Mouse (Mus musculus) C2C12 (cell line): ENCODE data around the gene Kdm8. TPM values are rescaled to one million over a fixed set of nuclear protein-coding genes. Genes with fewer than 3 reads are reported as not detected.

Source experiments
- H3K27me3 ChIP-seq: one replicate; pipeline ENCODE4 v1.6.1; 2011; ENCODE audit not compliant: control insufficient read depth, insufficient read depth, insufficient read length
- H3K36me3 ChIP-seq: one replicate; pipeline ENCODE4 v1.6.1; 2011; ENCODE audit not compliant: control insufficient read depth, insufficient read depth
- H3K4me3 ChIP-seq: one replicate; pipeline ENCODE4 v1.5.1; 2011; ENCODE audit warnings: mild to moderate bottlenecking, control low read depth; ENCODE audit not compliant: poor library complexity, insufficient read depth, severe bottlenecking
- H3K79me2 ChIP-seq: one replicate; pipeline ENCODE4 v1.6.1; 2011; ENCODE audit not compliant: control insufficient read depth, insufficient read depth
- H3K79me3 ChIP-seq: one replicate; pipeline ENCODE4 v1.6.1; 2011; ENCODE audit warnings: low read depth, control low read depth
- H3ac ChIP-seq: one replicate; pipeline ENCODE3; 2011; ENCODE audit warnings: low read depth; ENCODE audit not compliant: control insufficient read depth, insufficient read length
- CEBPB ChIP-seq: IDR thresholded peaks from one replicate; pipeline ENCODE4 v1.6.1; 2011; ENCODE audit warnings: low read depth, mild to moderate bottlenecking, control low read depth, moderate library complexity
- CTCF ChIP-seq: IDR thresholded peaks from one replicate; pipeline ENCODE4 v1.5.1; 2011; ENCODE audit not compliant: control insufficient read depth, insufficient read depth, insufficient read length
- FOSL1 ChIP-seq: IDR thresholded peaks from one replicate; pipeline ENCODE4 v1.8.0; 2011; ENCODE audit warnings: mild to moderate bottlenecking, low read length; ENCODE audit not compliant: poor library complexity, insufficient read depth, severe bottlenecking
- MAX ChIP-seq: IDR thresholded peaks from one replicate; pipeline ENCODE4 v1.6.1; 2011; ENCODE audit warnings: mild to moderate bottlenecking, control low read depth
- MYOD1 ChIP-seq: IDR thresholded peaks from one replicate; pipeline ENCODE4 v1.6.1; 2011; ENCODE audit warnings: low read depth; ENCODE audit not compliant: control insufficient read depth, insufficient read length
- MYOG ChIP-seq: IDR thresholded peaks from one replicate; pipeline ENCODE4 v1.6.1; 2011; ENCODE audit not compliant: control insufficient read depth, insufficient read length; ENCODE audit errors: extremely low read depth
- USF1 ChIP-seq: IDR thresholded peaks from one replicate; pipeline ENCODE4 v1.6.1; 2011; ENCODE audit warnings: low read depth, mild to moderate bottlenecking, control low read depth, moderate library complexity
- polyA plus RNA-seq: library from polyadenylated mRNA; unstranded; fragments of >200 nt; fragmentation: generic; extraction: Trizol; gene quantifications from one replicate; pipeline ENCODE4 v1.2.1, GENCODE M21; 2012; ENCODE audit warnings: missing spikeins

Gene Kdm8
- polyA plus RNA-seq, 1 experiment = 10.3 TPM

DNA sequence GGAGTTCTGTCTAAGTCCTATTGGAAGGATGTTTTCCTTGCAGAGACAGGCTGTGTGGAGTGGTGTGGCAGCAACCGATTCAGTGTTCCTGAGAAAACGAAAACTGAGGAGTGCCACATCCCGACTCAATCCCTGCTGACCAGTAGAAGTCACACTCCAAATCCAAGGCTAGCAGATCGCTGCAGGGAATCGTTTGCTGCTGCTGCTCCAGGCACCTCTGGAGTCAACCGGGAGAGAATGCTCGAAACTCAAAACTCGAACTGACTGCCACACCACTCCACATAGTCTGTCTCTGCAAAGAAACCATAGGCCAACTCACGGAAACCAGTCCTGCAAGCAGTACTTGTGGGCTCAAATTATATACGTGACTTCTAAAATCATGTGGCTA, 406 bp upstream of the Kdm8 start:
- H3K36me3 ChIP-seq = no peaks in the 10 kb centered on the region
- H3K79me2 ChIP-seq = peaks cover 30% of the 10 kb centered on the region
- peak overlapping the region; percentile 41 for H3K4me3 ChIP-seq
- no peak for TF ChIP-seq MYOD1
- no peak for TF ChIP-seq CTCF
- no peak for TF ChIP-seq MAX
- no peak for TF ChIP-seq USF1
- TF ChIP-seq FOSL1 = no peak
- TF ChIP-seq CEBPB = no peak
- H3K79me3 ChIP-seq = peaks cover 5% of the 10 kb centered on the region
- H3K27me3 ChIP-seq = no peaks in the 10 kb centered on the region
- peak overlapping the region; percentile 84 for H3ac ChIP-seq

DNA sequence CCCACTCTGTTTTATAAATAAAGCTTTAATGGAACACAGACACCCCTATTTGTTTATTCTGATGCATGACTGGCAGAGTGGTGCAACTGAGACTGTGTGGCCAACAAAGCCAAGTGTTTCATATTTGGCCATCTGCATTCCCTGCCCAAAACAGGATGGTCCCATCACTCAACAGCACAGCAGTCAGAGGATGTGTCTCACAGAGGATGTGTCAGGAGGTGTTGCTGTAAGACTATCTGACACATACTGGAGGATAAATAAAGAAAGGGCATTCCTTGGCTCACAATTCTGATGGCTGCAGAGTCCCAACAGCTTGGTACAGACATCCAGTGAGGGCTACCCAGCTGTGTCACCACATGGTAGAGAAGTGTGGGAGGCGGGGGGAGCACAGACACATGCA, 6.2 kb downstream of the Kdm8 start:
- Histone ChIP-seq H3ac (no peak overlapping the region), H3K4me3 (no peak overlapping the region), H3K27me3 (no peaks in the 10 kb centered on the region), H3K79me2 (peaks cover 15% of the 10 kb centered on the region), H3K36me3 (peaks cover 3% of the 10 kb centered on the region), H3K79me3 (peaks cover 2% of the 10 kb centered on the region)
- no peak for TF ChIP-seq MYOD1
- TF ChIP-seq FOSL1 = no peak
- TF ChIP-seq MAX = no peak
- TF ChIP-seq CEBPB = no peak
- no peak for TF ChIP-seq USF1
- TF ChIP-seq MYOG = no peak
- no peak for TF ChIP-seq CTCF

DNA sequence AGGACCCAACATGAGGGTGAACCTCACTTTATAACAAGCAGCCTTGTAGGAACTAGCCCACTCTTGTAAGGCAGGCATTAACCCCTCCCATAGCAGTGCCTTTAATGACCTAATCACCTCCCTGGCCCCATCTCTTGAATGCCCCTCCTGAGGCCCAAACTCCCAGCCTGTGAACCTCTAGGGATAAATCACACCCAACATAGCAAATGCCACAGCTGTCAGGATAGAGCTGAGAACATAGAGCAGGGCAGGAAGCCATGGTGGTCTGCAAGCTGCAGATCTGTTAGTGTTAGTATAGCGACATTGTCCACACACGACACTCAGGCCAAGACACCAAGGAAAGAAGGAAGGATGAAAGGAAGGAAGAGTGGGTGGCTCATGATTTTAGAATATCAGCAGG, 6.6 kb downstream of the Kdm8 start:
- peaks cover 3% of the 10 kb centered on the region for H3K36me3 ChIP-seq
- TF ChIP-seq FOSL1 (no peak), CEBPB (no peak), MAX (no peak), CTCF (no peak), MYOG (no peak), USF1 (no peak), MYOD1 (no peak)

DNA sequence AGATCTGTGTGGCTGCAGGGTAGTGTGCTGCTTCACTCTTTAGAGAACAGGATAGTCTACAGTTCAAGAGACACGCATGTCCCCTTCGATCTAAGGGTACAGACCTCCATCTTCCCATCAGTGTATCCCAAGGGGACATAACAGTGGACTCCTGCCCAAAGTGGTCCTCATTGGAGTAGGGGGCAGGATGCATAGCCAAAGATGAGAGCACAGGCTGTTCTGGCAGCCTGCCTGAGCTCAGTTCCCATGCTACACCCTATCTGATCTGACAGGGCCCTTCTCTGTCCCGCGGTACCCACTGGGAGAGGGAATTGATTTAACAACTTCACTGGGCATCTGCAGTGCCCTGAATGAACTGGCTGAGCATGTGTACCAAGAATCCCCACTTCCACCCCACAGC, 9.2 kb downstream of the Kdm8 start:
- H3K4me3 ChIP-seq = no peak overlapping the region
- no peaks in the 10 kb centered on the region for H3K27me3 ChIP-seq
- TF ChIP-seq MAX (no peak), MYOG (no peak), FOSL1 (no peak)
- no peak overlapping the region for H3ac ChIP-seq
- no peaks in the 10 kb centered on the region for H3K79me3 ChIP-seq
- H3K36me3 ChIP-seq = peaks cover 3% of the 10 kb centered on the region
- H3K79me2 ChIP-seq = no peaks in the 10 kb centered on the region

More for the DNA sequence above, 6.6 kb downstream of the Kdm8 start:
- Histone ChIP-seq H3K79me3 (peaks cover 2% of the 10 kb centered on the region), H3K27me3 (no peaks in the 10 kb centered on the region), H3ac (no peak overlapping the region), H3K4me3 (no peak overlapping the region), H3K79me2 (peaks cover 11% of the 10 kb centered on the region)

DNA sequence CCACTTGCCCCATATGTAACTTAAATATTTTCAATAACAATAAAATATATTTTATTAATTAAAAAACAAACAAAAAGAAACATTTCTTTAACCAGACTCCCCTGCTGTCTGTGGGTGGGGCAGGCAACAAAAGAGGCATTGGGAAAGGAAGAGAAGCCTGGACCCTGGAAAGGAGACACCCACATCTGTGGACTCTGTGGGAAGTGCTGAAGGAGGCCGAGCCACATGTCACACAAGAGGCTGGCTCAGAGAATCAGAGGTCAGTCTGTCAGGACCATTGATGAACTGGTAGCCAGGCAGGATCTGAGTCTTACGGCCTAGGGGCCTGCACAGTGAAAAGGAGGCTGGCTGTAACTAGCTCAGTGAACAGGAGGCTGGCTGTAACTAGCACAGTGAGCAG, 17.7 kb downstream of the Kdm8 start:
- peaks cover 15% of the 10 kb centered on the region for H3K36me3 ChIP-seq
- no peaks in the 10 kb centered on the region for H3K79me3 ChIP-seq
- TF ChIP-seq USF1 (no peak), CTCF (no peak), MYOD1 (no peak), FOSL1 (no peak), MAX (no peak), MYOG (no peak), CEBPB (no peak)
- H3K4me3 ChIP-seq = no peak overlapping the region
- H3K79me2 ChIP-seq = no peaks in the 10 kb centered on the region
- H3ac ChIP-seq = no peak overlapping the region
- H3K27me3 ChIP-seq = no peaks in the 10 kb centered on the region

DNA sequence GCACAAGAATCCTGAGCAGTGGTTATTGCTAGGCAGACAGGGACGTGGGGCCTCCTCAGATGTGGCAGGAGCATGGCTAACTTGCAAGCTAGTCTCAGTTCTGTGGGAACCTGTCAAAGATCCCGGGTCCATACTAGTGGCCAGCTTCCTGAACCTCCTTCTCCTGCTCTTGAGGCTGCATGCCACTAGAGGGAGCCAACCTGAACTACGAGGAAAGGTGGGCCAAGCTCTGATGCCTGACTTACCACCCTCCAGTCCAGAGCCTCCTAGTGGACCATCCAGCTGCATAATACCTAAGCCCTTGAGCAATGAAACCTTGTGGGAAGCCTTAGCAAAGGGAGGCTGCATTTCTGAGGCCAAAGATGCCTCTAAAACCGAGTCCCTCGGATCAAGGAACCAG, 25.5 kb downstream of the Kdm8 start:
- Histone ChIP-seq H3K4me3 (no peak overlapping the region), H3K27me3 (no peaks in the 10 kb centered on the region), H3K36me3 (peaks cover 28% of the 10 kb centered on the region), H3K79me3 (no peaks in the 10 kb centered on the region), H3K79me2 (no peaks in the 10 kb centered on the region), H3ac (no peak overlapping the region)
- no peak for TF ChIP-seq FOSL1
- TF ChIP-seq CTCF = peak; percentile 65
